Mouse (Mus musculus) olfactory bulb, adult 2 months (tissue): ENCODE results near the gene Tbc1d10c.

Source experiments
- CTCF ChIP-seq: fragments of 200-500 bp; IDR thresholded peaks from 2 replicates; pipeline ENCODE4 v1.5.1; 2012; ENCODE audit warnings: low read depth, mild to moderate bottlenecking, low read length, moderate library complexity; ENCODE audit not compliant: insufficient read depth
- POLR2A ChIP-seq: fragments of 200-500 bp; IDR thresholded peaks from 2 replicates; pipeline ENCODE4 v1.6.1; 2012; ENCODE audit warnings: mild to moderate bottlenecking, low read depth, low read length, moderate library complexity; ENCODE audit not compliant: insufficient read depth

DNA sequence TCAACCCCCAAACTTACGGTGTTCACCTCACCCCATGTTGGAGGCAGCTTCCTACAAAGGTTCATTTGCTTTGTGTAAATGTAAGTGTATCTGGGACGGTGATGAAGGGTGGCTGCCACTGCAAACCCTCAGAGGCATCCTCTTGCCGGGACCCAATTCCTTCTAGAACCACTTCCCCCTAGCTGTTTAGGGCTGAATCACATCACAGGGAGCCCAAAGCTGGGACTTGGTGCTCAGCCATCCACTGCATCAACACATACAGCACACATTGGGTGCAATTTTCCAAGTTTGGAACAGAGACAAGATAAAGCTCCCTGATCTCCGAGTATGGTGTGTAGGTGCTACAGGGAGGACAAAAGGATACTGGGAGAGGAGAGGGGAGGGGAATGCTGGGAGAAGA, 13.8 kb upstream of the Tbc1d10c start:
- TF ChIP-seq POLR2A (no peak), CTCF (no peak)
